Mouse (Mus musculus): ENCODE measurements at regions not wholly inside any gene's neighbourhood (a gene's known extent, or its start where the extent isn't known, plus 50 kb on each side); places are given as distances from the start of the nearest gene placed in this dataset.

GRCm38 (mm10) chr7:83144018-83144417 lies 276.9 kb downstream of the Mex3b start:
- no peak overlapping the region for H3K4me3 ChIP-seq (ENCODE audit: low read depth, low read length)
- WGBS (ENCODE audit: insufficient replicate concordance): 27% methylated on average over 5 of the region's 5 CpGs
- no peak overlapping the region for H3K9ac ChIP-seq (ENCODE audit: low read depth, low read length)
- no peaks in the 10 kb centered on the region for H3K4me1 ChIP-seq (ENCODE audit: control insufficient read depth, low read depth, low read length)
- no peaks in the 10 kb centered on the region for H3K9me3 ChIP-seq (replicated peaks; ENCODE audit: control insufficient read depth, low read length)
- no peaks in the 10 kb centered on the region for H3K36me3 ChIP-seq (ENCODE audit: control insufficient read depth, insufficient read depth)
- H3K27ac ChIP-seq (ENCODE audit: low read length): no peak overlapping the region
- no peak overlapping the region for H3K4me2 ChIP-seq (ENCODE audit: low read depth, low read length)
- no peaks in the 10 kb centered on the region for H3K27me3 ChIP-seq (ENCODE audit: control insufficient read depth, insufficient read depth, low read depth, low read length)
- ATAC-seq (ENCODE audit: low read depth): no peak

GRCm38 (mm10) chr7:83145551-83145950 lies 278.4 kb downstream of the Mex3b start:
- Histone ChIP-seq H3K4me3 (ENCODE audit: low read depth, low read length) (no peak overlapping the region), H3K27ac (ENCODE audit: low read length) (no peak overlapping the region), H3K4me2 (ENCODE audit: low read depth, low read length) (no peak overlapping the region), H3K9me3 (replicated peaks; ENCODE audit: control insufficient read depth, low read length) (no peaks in the 10 kb centered on the region), H3K4me1 (ENCODE audit: control insufficient read depth, low read depth, low read length) (no peaks in the 10 kb centered on the region), H3K36me3 (ENCODE audit: control insufficient read depth, insufficient read depth) (no peaks in the 10 kb centered on the region), H3K9ac (ENCODE audit: low read depth, low read length) (no peak overlapping the region), H3K27me3 (ENCODE audit: control insufficient read depth, insufficient read depth, low read depth, low read length) (no peaks in the 10 kb centered on the region)
- no peak for ATAC-seq (ENCODE audit: low read depth)
- WGBS (ENCODE audit: insufficient replicate concordance): 76% methylated on average over 5 of the region's 5 CpGs

- WGBS (ENCODE audit: insufficient replicate concordance): 53% methylated on average over 2 of the region's 2 CpGs
These were observed 294.1 kb downstream of the Mex3b start for GRCm38 (mm10) chr7:83161226-83161625.

GRCm38 (mm10) chr7:83162868-83163267 lies 295.7 kb downstream of the Mex3b start:
- no peak overlapping the region for H3K27ac ChIP-seq (ENCODE audit: low read length)
- H3K4me1 ChIP-seq (ENCODE audit: control insufficient read depth, low read depth, low read length): no peaks in the 10 kb centered on the region
- no peak overlapping the region for H3K4me3 ChIP-seq (ENCODE audit: low read depth, low read length)
- H3K9me3 ChIP-seq (replicated peaks; ENCODE audit: control insufficient read depth, low read length): no peaks in the 10 kb centered on the region
- H3K36me3 ChIP-seq (ENCODE audit: control insufficient read depth, insufficient read depth): no peaks in the 10 kb centered on the region
- WGBS (ENCODE audit: insufficient replicate concordance): 49% methylated on average over 3 of the region's 3 CpGs
- no peaks in the 10 kb centered on the region for H3K27me3 ChIP-seq (ENCODE audit: control insufficient read depth, insufficient read depth, low read depth, low read length)
- no peak overlapping the region for H3K4me2 ChIP-seq (ENCODE audit: low read depth, low read length)
- ATAC-seq (ENCODE audit: low read depth): no peak
- H3K9ac ChIP-seq (ENCODE audit: low read depth, low read length): no peak overlapping the region

More at GRCm38 (mm10) chr7:83161226-83161625, 294.1 kb downstream of the Mex3b start:
- Histone ChIP-seq H3K9ac (ENCODE audit: low read depth, low read length) (no peak overlapping the region), H3K9me3 (replicated peaks; ENCODE audit: control insufficient read depth, low read length) (no peaks in the 10 kb centered on the region), H3K27me3 (ENCODE audit: control insufficient read depth, insufficient read depth, low read depth, low read length) (no peaks in the 10 kb centered on the region), H3K36me3 (ENCODE audit: control insufficient read depth, insufficient read depth) (no peaks in the 10 kb centered on the region), H3K4me2 (ENCODE audit: low read depth, low read length) (no peak overlapping the region), H3K4me3 (ENCODE audit: low read depth, low read length) (no peak overlapping the region), H3K4me1 (ENCODE audit: control insufficient read depth, low read depth, low read length) (no peaks in the 10 kb centered on the region), H3K27ac (ENCODE audit: low read length) (no peak overlapping the region)
- ATAC-seq (ENCODE audit: low read depth): no peak

- Histone ChIP-seq H3K4me1 (ENCODE audit: control insufficient read depth, low read depth, low read length) (no peaks in the 10 kb centered on the region), H3K27ac (ENCODE audit: low read length) (no peak overlapping the region), H3K36me3 (ENCODE audit: control insufficient read depth, insufficient read depth) (no peaks in the 10 kb centered on the region), H3K9me3 (replicated peaks; ENCODE audit: control insufficient read depth, low read length) (no peaks in the 10 kb centered on the region), H3K9ac (ENCODE audit: low read depth, low read length) (no peak overlapping the region), H3K4me2 (ENCODE audit: low read depth, low read length) (no peak overlapping the region), H3K27me3 (ENCODE audit: control insufficient read depth, insufficient read depth, low read depth, low read length) (no peaks in the 10 kb centered on the region), H3K4me3 (ENCODE audit: low read depth, low read length) (no peak overlapping the region)
- WGBS (ENCODE audit: insufficient replicate concordance): 43% methylated on average over 1 of the region's 1 CpGs
- no peak for ATAC-seq (ENCODE audit: low read depth)
These were observed 312.3 kb downstream of the Mex3b start for GRCm38 (mm10) chr7:83179403-83179802.

- no peak overlapping the region for H3K9ac ChIP-seq (ENCODE audit: low read depth, low read length)
- H3K36me3 ChIP-seq (ENCODE audit: control insufficient read depth, insufficient read depth): no peaks in the 10 kb centered on the region
- H3K4me1 ChIP-seq (ENCODE audit: control insufficient read depth, low read depth, low read length): no peaks in the 10 kb centered on the region
- ATAC-seq (ENCODE audit: low read depth): no peak
- H3K4me3 ChIP-seq (ENCODE audit: low read depth, low read length): no peak overlapping the region
- 75% methylated on average over 9 of the region's 9 CpGs for WGBS (ENCODE audit: insufficient replicate concordance)
- H3K27ac ChIP-seq (ENCODE audit: low read length): no peak overlapping the region
- H3K9me3 ChIP-seq (replicated peaks; ENCODE audit: control insufficient read depth, low read length): no peaks in the 10 kb centered on the region
- H3K4me2 ChIP-seq (ENCODE audit: low read depth, low read length): no peak overlapping the region
- no peaks in the 10 kb centered on the region for H3K27me3 ChIP-seq (ENCODE audit: control insufficient read depth, insufficient read depth, low read depth, low read length)
These were observed 319.2 kb downstream of the Mex3b start for GRCm38 (mm10) chr7:83186341-83186740.

GRCm38 (mm10) chr7:83195896-83196537 lies 328.9 kb downstream of the Mex3b start:
- no peak for ATAC-seq (ENCODE audit: low read depth)
- 69% methylated on average over 12 of the region's 12 CpGs for WGBS (ENCODE audit: insufficient replicate concordance)
- Histone ChIP-seq H3K27me3 (ENCODE audit: control insufficient read depth, insufficient read depth, low read depth, low read length) (no peaks in the 10 kb centered on the region), H3K4me2 (ENCODE audit: low read depth, low read length) (no peak overlapping the region), H3K27ac (ENCODE audit: low read length) (no peak overlapping the region), H3K4me3 (ENCODE audit: low read depth, low read length) (no peak overlapping the region), H3K9me3 (replicated peaks; ENCODE audit: control insufficient read depth, low read length) (no peaks in the 10 kb centered on the region), H3K4me1 (ENCODE audit: control insufficient read depth, low read depth, low read length) (no peaks in the 10 kb centered on the region), H3K36me3 (ENCODE audit: control insufficient read depth, insufficient read depth) (no peaks in the 10 kb centered on the region), H3K9ac (ENCODE audit: low read depth, low read length) (no peak overlapping the region)

GRCm38 (mm10) chr7:83197490-83197889 lies 330.4 kb downstream of the Mex3b start:
- ATAC-seq (ENCODE audit: low read depth): no peak
- H3K9me3 ChIP-seq (replicated peaks; ENCODE audit: control insufficient read depth, low read length): no peaks in the 10 kb centered on the region
- no peaks in the 10 kb centered on the region for H3K36me3 ChIP-seq (ENCODE audit: control insufficient read depth, insufficient read depth)
- no peak overlapping the region for H3K4me3 ChIP-seq (ENCODE audit: low read depth, low read length)
- no peak overlapping the region for H3K9ac ChIP-seq (ENCODE audit: low read depth, low read length)
- no peak overlapping the region for H3K4me2 ChIP-seq (ENCODE audit: low read depth, low read length)
- H3K27me3 ChIP-seq (ENCODE audit: control insufficient read depth, insufficient read depth, low read depth, low read length): no peaks in the 10 kb centered on the region
- 49% methylated on average over 2 of the region's 2 CpGs for WGBS (ENCODE audit: insufficient replicate concordance)
- no peak overlapping the region for H3K27ac ChIP-seq (ENCODE audit: low read length)
- H3K4me1 ChIP-seq (ENCODE audit: control insufficient read depth, low read depth, low read length): no peaks in the 10 kb centered on the region

- Histone ChIP-seq H3K4me3 (ENCODE audit: low read depth, low read length) (no peak overlapping the region), H3K4me2 (ENCODE audit: low read depth, low read length) (no peak overlapping the region), H3K36me3 (ENCODE audit: control insufficient read depth, insufficient read depth) (no peaks in the 10 kb centered on the region), H3K9ac (ENCODE audit: low read depth, low read length) (no peak overlapping the region), H3K4me1 (ENCODE audit: control insufficient read depth, low read depth, low read length) (no peaks in the 10 kb centered on the region), H3K27ac (ENCODE audit: low read length) (no peak overlapping the region), H3K9me3 (replicated peaks; ENCODE audit: control insufficient read depth, low read length) (no peaks in the 10 kb centered on the region), H3K27me3 (ENCODE audit: control insufficient read depth, insufficient read depth, low read depth, low read length) (no peaks in the 10 kb centered on the region)
- 50% methylated on average over 7 of the region's 7 CpGs for WGBS (ENCODE audit: insufficient replicate concordance)
- no peak for ATAC-seq (ENCODE audit: low read depth)
These were observed 334.1 kb downstream of the Mex3b start for GRCm38 (mm10) chr7:83201126-83201686.

Measured in liver, embryonic 16.5 days (tissue).